Mouse (Mus musculus): ENCODE data around the gene Arxes2. TPM values are rescaled to one million over a fixed set of nuclear protein-coding genes. Genes with fewer than 3 reads are reported as not detected.
"Not testable (repeated sequence)": the region's sequence is repeated elsewhere in the genome, so short reads cannot be mapped to it uniquely, and the experiment has no call there.

The Arxes2 gene
- 50.3 and 54.0 TPM in 2 replicates for polyA plus RNA-seq (2015; fragmentation: Nextera tagmentation; extraction: Ambion mirVana)

GRCm38 (mm10) chrX:135993664-135994119, at the start of gene Arxes2:
TSS of gene Arxes2 (plus strand) at chrX:135993824.
- H3K27ac ChIP-seq (replicated peaks); H3K4me1 ChIP-seq; H3K9ac ChIP-seq; H3K9me3 ChIP-seq (replicated peaks); H3K36me3 ChIP-seq; H3K27me3 ChIP-seq: not testable (repeated sequence)
- Histone ChIP-seq H3K4me2 (replicated peaks) (peak within 1 kb of the TSS; percentile 39), H3K4me3 (replicated peaks) (peak within 1 kb of the TSS; percentile 27)
- ATAC-seq (ENCODE audit: insufficient number of reproducible peaks, low FRiP score, low TSS enrichment, low read depth), result peak; percentile 95
- WGBS, result 9% methylated on average over 17 of the region's 39 CpGs

GRCm38 (mm10) chrX:135948699-135949437, 44.8 kb upstream of the Arxes2 start:
- ATAC-seq (ENCODE audit: insufficient number of reproducible peaks, low FRiP score, low TSS enrichment, low read depth), result no peak
- H3K9me3 ChIP-seq (replicated peaks), result no peaks in the 10 kb centered on the region
- H3K4me2 ChIP-seq (replicated peaks), result no peak overlapping the region
- no peaks in the 10 kb centered on the region for H3K27me3 ChIP-seq
- H3K27ac ChIP-seq (replicated peaks), result no peak overlapping the region
- no peaks in the 10 kb centered on the region for H3K4me1 ChIP-seq
- no peak overlapping the region for H3K9ac ChIP-seq
- H3K36me3 ChIP-seq, result no peaks in the 10 kb centered on the region
- H3K4me3 ChIP-seq (replicated peaks), result no peak overlapping the region
- WGBS, result 63% methylated on average over 1 of the region's 1 CpGs

- ATAC-seq (ENCODE audit: insufficient number of reproducible peaks, low FRiP score, low TSS enrichment, low read depth), result no peak
- Histone ChIP-seq H3K9ac (no peak overlapping the region), H3K36me3 (no peaks in the 10 kb centered on the region), H3K27me3 (no peaks in the 10 kb centered on the region), H3K4me1 (no peaks in the 10 kb centered on the region), H3K4me3 (replicated peaks) (no peak overlapping the region), H3K4me2 (replicated peaks) (no peak overlapping the region), H3K27ac (replicated peaks) (no peak overlapping the region), H3K9me3 (replicated peaks) (no peaks in the 10 kb centered on the region)
- 74% methylated on average over 1 of the region's 1 CpGs for WGBS
Measured at GRCm38 (mm10) chrX:135956988-135957690, 36.5 kb upstream of the Arxes2 start.

GRCm38 (mm10) chrX:135957691-135958081, 35.9 kb upstream of the Arxes2 start:
- WGBS, result 55% methylated on average over 2 of the region's 2 CpGs
- no peaks in the 10 kb centered on the region for H3K36me3 ChIP-seq
- H3K9ac ChIP-seq, result no peak overlapping the region
- no peak overlapping the region for H3K27ac ChIP-seq (replicated peaks)
- no peaks in the 10 kb centered on the region for H3K9me3 ChIP-seq (replicated peaks)
- H3K4me2 ChIP-seq (replicated peaks), result no peak overlapping the region
- H3K4me3 ChIP-seq (replicated peaks), result no peak overlapping the region
- no peaks in the 10 kb centered on the region for H3K27me3 ChIP-seq
- no peak for ATAC-seq (ENCODE audit: insufficient number of reproducible peaks, low FRiP score, low TSS enrichment, low read depth)
- H3K4me1 ChIP-seq, result no peaks in the 10 kb centered on the region

- WGBS, result 70% methylated on average over 7 of the region's 7 CpGs
- Histone ChIP-seq H3K27me3 (no peaks in the 10 kb centered on the region), H3K4me2 (replicated peaks) (no peak overlapping the region), H3K4me1 (no peaks in the 10 kb centered on the region), H3K9me3 (replicated peaks) (no peaks in the 10 kb centered on the region), H3K9ac (no peak overlapping the region), H3K4me3 (replicated peaks) (no peak overlapping the region), H3K27ac (replicated peaks) (no peak overlapping the region), H3K36me3 (no peaks in the 10 kb centered on the region)
- no peak for ATAC-seq (ENCODE audit: insufficient number of reproducible peaks, low FRiP score, low TSS enrichment, low read depth)
Measured at GRCm38 (mm10) chrX:135958589-135959225, 34.9 kb upstream of the Arxes2 start.

GRCm38 (mm10) chrX:135959536-135959935, 34.1 kb upstream of the Arxes2 start:
- 88% methylated on average over 4 of the region's 4 CpGs for WGBS
- H3K27me3 ChIP-seq, result no peaks in the 10 kb centered on the region
- no peaks in the 10 kb centered on the region for H3K4me1 ChIP-seq
- no peak overlapping the region for H3K9ac ChIP-seq
- H3K27ac ChIP-seq (replicated peaks), result no peak overlapping the region
- no peak overlapping the region for H3K4me3 ChIP-seq (replicated peaks)
- ATAC-seq (ENCODE audit: insufficient number of reproducible peaks, low FRiP score, low TSS enrichment, low read depth), result no peak
- no peaks in the 10 kb centered on the region for H3K36me3 ChIP-seq
- H3K4me2 ChIP-seq (replicated peaks), result no peak overlapping the region
- H3K9me3 ChIP-seq (replicated peaks), result no peaks in the 10 kb centered on the region

- Histone ChIP-seq H3K36me3 (no peaks in the 10 kb centered on the region), H3K27me3 (no peaks in the 10 kb centered on the region), H3K9me3 (replicated peaks) (no peaks in the 10 kb centered on the region), H3K27ac (replicated peaks) (no peak overlapping the region), H3K4me2 (replicated peaks) (no peak overlapping the region), H3K4me1 (no peaks in the 10 kb centered on the region), H3K9ac (no peak overlapping the region), H3K4me3 (replicated peaks) (no peak overlapping the region)
- ATAC-seq (ENCODE audit: insufficient number of reproducible peaks, low FRiP score, low TSS enrichment, low read depth), result no peak
- WGBS, result 60% methylated on average over 2 of the region's 2 CpGs
Measured at GRCm38 (mm10) chrX:135962342-135962741, 31.3 kb upstream of the Arxes2 start.

GRCm38 (mm10) chrX:135963130-135963529, 30.5 kb upstream of the Arxes2 start:
- WGBS, result 49% methylated on average over 6 of the region's 6 CpGs
- Histone ChIP-seq H3K4me1 (no peaks in the 10 kb centered on the region), H3K4me2 (replicated peaks) (no peak overlapping the region), H3K27me3 (no peaks in the 10 kb centered on the region), H3K9me3 (replicated peaks) (no peaks in the 10 kb centered on the region), H3K9ac (no peak overlapping the region), H3K27ac (replicated peaks) (no peak overlapping the region), H3K36me3 (no peaks in the 10 kb centered on the region), H3K4me3 (replicated peaks) (no peak overlapping the region)
- no peak for ATAC-seq (ENCODE audit: insufficient number of reproducible peaks, low FRiP score, low TSS enrichment, low read depth)

GRCm38 (mm10) chrX:135963629-135964028, 30.0 kb upstream of the Arxes2 start:
- no peak overlapping the region for H3K27ac ChIP-seq (replicated peaks)
- H3K36me3 ChIP-seq, result no peaks in the 10 kb centered on the region
- no peak overlapping the region for H3K9ac ChIP-seq
- H3K9me3 ChIP-seq (replicated peaks), result no peaks in the 10 kb centered on the region
- ATAC-seq (ENCODE audit: insufficient number of reproducible peaks, low FRiP score, low TSS enrichment, low read depth), result no peak
- H3K4me2 ChIP-seq (replicated peaks), result no peak overlapping the region
- no peaks in the 10 kb centered on the region for H3K27me3 ChIP-seq
- no peaks in the 10 kb centered on the region for H3K4me1 ChIP-seq
- 15% methylated on average over 3 of the region's 3 CpGs for WGBS
- no peak overlapping the region for H3K4me3 ChIP-seq (replicated peaks)

- no peak overlapping the region for H3K9ac ChIP-seq
- H3K27me3 ChIP-seq, result no peaks in the 10 kb centered on the region
- no peak overlapping the region for H3K4me3 ChIP-seq (replicated peaks)
- no peak overlapping the region for H3K27ac ChIP-seq (replicated peaks)
- no peak for ATAC-seq (ENCODE audit: insufficient number of reproducible peaks, low FRiP score, low TSS enrichment, low read depth)
- H3K9me3 ChIP-seq (replicated peaks), result no peaks in the 10 kb centered on the region
- 68% methylated on average over 10 of the region's 10 CpGs for WGBS
- H3K4me2 ChIP-seq (replicated peaks), result no peak overlapping the region
- no peaks in the 10 kb centered on the region for H3K4me1 ChIP-seq
- no peaks in the 10 kb centered on the region for H3K36me3 ChIP-seq
Measured at GRCm38 (mm10) chrX:135973597-135974423, 19.8 kb upstream of the Arxes2 start.

Data from embryonic facial prominence, embryonic 15.5 days (tissue).